Mouse (Mus musculus) midbrain, postnatal 0 days (tissue): ENCODE data around the gene Lao1. TPM values are rescaled to one million over a fixed set of nuclear protein-coding genes. Genes with fewer than 3 reads are reported as not detected.
A peak's percentile ranks its signal among the peaks of the same experiment; 100 is the strongest.

Experiments
- ATAC-seq: fragments of 200-750 bp; cut with Nextera tagmentation; 2 replicates; pipeline ENCODE4 v1.8.0; 2017; ENCODE audit warnings: moderate number of reproducible peaks, mild to moderate bottlenecking, moderate TSS enrichment, moderate library complexity; ENCODE audit not compliant: low FRiP score
- DNase-seq: peaks from one replicate; pipeline ENCODE4 v3.0.0-alpha.2; 2015; ENCODE audit warnings: low spot score
- H3K27ac ChIP-seq: fragments of 300-500 bp; sonication (generic); 2 replicates; pipeline ENCODE4 v1.5.1; 2014; ENCODE audit warnings: low read depth, mild to moderate bottlenecking, low read length, mixed read lengths
- H3K27me3 ChIP-seq: fragments of 300-500 bp; sonication (generic); 2 replicates; pipeline ENCODE4 v1.6.1; 2014; ENCODE audit warnings: low read length, control low read depth, mixed read lengths; ENCODE audit not compliant: insufficient read depth
- H3K36me3 ChIP-seq: fragments of 300-500 bp; sonication (generic); 2 replicates; pipeline ENCODE4 v1.6.1; 2014; ENCODE audit warnings: low read length, control low read depth, mixed read lengths; ENCODE audit not compliant: insufficient read depth
- H3K4me1 ChIP-seq: fragments of 300-500 bp; sonication (generic); 2 replicates; pipeline ENCODE4 v1.6.1; 2014; ENCODE audit warnings: mild to moderate bottlenecking, control low read depth, antibody characterized with exemption, low read length, mixed read lengths; ENCODE audit not compliant: insufficient read depth
- H3K4me2 ChIP-seq: fragments of 300-500 bp; sonication (generic); 2 replicates; pipeline ENCODE4 v1.6.1; 2014; ENCODE audit warnings: low read depth, mild to moderate bottlenecking, low read length, mixed read lengths; ENCODE audit not compliant: poor library complexity, severe bottlenecking
- H3K4me3 ChIP-seq: fragments of 300-500 bp; sonication (generic); 2 replicates; pipeline ENCODE4 v1.5.1; 2014; ENCODE audit warnings: low read depth, mild to moderate bottlenecking, low read length, moderate library complexity
- H3K9ac ChIP-seq: fragments of 300-500 bp; sonication (generic); replicated peaks from 2 replicates; pipeline ENCODE4 v1.6.1; 2014; ENCODE audit warnings: mild to moderate bottlenecking, low read length, moderate library complexity, mixed read lengths; ENCODE audit not compliant: poor library complexity, severe bottlenecking
- H3K9me3 ChIP-seq: fragments of 300-500 bp; sonication (generic); 2 replicates; pipeline ENCODE4 v1.6.1; 2016; ENCODE audit warnings: low read length, control low read depth
- CTCF ChIP-seq: IDR thresholded peaks from 2 replicates; pipeline ENCODE4 v1.5.1; 2016; ENCODE audit warnings: antibody characterized with exemption, mild to moderate bottlenecking
- WGBS: fragments of 180-500 bp; shearing (Covaris S2); extraction: QIAGEN DNeasy Blood & Tissue Kit; methylation state at CpG from one replicate; pipeline ENCODE4 v1.1.7; 2014; 5-methylcytosine and 5-hydroxymethylcytosine counted together
- polyA plus RNA-seq: library from polyadenylated mRNA; unstranded; fragments of >200 nt; fragmentation: Nextera tagmentation; extraction: Ambion mirVana; gene quantifications from 2 replicates; pipeline ENCODE4 v1.2.1, GENCODE M21; 2015
- total RNA-seq: library from RNA; depleted of rRNA; stranded (reverse); fragments of >200 nt; gene quantifications from 2 replicates; pipeline ENCODE4 v1.2.3, GENCODE M21; 2014

The Lao1 gene
- total and polyA plus RNA-seq, 2 experiments from 2014 or later = 0.22 TPM; not detected in 1

- no peak overlapping the region for H3K4me2 ChIP-seq
- H3K4me1 ChIP-seq = no peaks in the 10 kb centered on the region
- H3K27me3 ChIP-seq = no peaks in the 10 kb centered on the region
- no peaks in the 10 kb centered on the region for H3K36me3 ChIP-seq
- H3K27ac ChIP-seq = no peak overlapping the region
- no peak for ATAC-seq
- DNase-seq = peak; percentile 28
- 36% methylated on average over 6 of the region's 6 CpGs for WGBS
- no peak overlapping the region for H3K9ac ChIP-seq
- no peak overlapping the region for H3K4me3 ChIP-seq
- TF ChIP-seq CTCF = no peak
- no peaks in the 10 kb centered on the region for H3K9me3 ChIP-seq
These were observed 47.1 kb downstream of the Lao1 start for GRCm38 (mm10) chr4:119008476-119008875.

DNA sequence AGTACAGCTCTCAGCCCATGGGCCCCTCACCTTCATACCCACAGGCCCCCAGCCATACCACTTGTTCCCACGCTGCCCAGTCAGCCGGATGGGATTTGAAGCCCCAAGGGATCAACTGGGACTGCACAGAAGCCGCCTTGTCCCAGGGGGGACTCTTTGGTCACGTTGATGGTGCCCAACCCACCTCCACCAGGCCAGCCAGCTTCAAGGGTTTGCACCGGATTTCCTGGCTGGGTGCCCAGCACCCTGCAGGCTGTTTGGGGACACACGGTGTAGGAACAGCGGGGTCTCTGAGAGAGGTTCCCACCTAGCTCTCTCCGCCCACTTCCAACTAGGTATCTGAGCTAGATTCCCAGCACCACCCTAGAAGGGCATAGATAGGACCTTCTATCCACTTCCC lies 48.4 kb downstream of the Lao1 start:
- H3K4me1 ChIP-seq = no peaks in the 10 kb centered on the region
- DNase-seq (no peak), ATAC-seq (no peak)
- no peak for TF ChIP-seq CTCF
- no peaks in the 10 kb centered on the region for H3K36me3 ChIP-seq
- H3K4me2 ChIP-seq = no peak overlapping the region
- H3K27me3 ChIP-seq = no peaks in the 10 kb centered on the region
- no peak overlapping the region for H3K27ac ChIP-seq
- no peak overlapping the region for H3K4me3 ChIP-seq
- no peaks in the 10 kb centered on the region for H3K9me3 ChIP-seq
- WGBS = 65% methylated on average over 8 of the region's 8 CpGs
- H3K9ac ChIP-seq = no peak overlapping the region

DNA sequence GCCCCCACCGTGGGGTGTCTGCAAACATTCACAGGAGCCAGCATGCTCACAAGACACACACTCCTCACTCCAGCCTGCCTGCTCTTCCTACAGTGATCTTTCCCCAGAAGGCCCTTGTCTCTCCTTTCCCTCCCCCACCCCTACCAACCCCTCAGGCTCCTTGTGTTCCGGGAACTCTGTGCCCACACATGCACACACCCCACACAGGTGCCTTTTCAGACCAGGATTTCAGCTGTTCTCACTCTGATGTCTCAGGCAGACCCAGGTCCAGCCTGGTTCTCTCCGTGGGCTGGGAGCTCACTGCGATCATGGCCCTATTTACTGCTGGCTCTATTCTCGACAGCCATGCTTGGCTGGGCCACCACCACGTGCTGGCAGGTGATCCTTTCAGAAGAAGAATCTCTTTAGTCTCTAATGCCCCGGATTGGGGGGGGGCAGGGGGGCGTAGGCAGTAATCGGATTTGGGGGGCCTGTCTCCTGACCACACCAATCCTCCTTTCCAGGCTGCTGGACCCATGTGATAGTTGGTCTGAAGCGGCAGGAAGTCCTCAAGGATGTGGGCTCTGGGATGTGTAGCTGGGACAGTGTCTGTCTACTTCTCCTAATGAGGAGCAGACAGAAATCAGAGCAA lies 49.8 kb downstream of the Lao1 start:
- no peak for DNase-seq
- ATAC-seq = no peak
- H3K27ac ChIP-seq = no peak overlapping the region
- WGBS = 28% methylated on average over 10 of the region's 10 CpGs
- H3K36me3 ChIP-seq = no peaks in the 10 kb centered on the region
- H3K4me2 ChIP-seq = no peak overlapping the region
- no peak for TF ChIP-seq CTCF
- H3K27me3 ChIP-seq = no peaks in the 10 kb centered on the region
- no peak overlapping the region for H3K4me3 ChIP-seq
- no peak overlapping the region for H3K9ac ChIP-seq
- H3K4me1 ChIP-seq = no peaks in the 10 kb centered on the region
- no peaks in the 10 kb centered on the region for H3K9me3 ChIP-seq

- Histone ChIP-seq H3K27ac (no peak overlapping the region), H3K27me3 (no peaks in the 10 kb centered on the region), H3K4me3 (no peak overlapping the region), H3K4me1 (no peaks in the 10 kb centered on the region), H3K9ac (no peak overlapping the region), H3K9me3 (no peaks in the 10 kb centered on the region), H3K36me3 (no peaks in the 10 kb centered on the region), H3K4me2 (no peak overlapping the region)
- ATAC-seq = no peak
- 78% methylated on average over 5 of the region's 5 CpGs for WGBS
- TF ChIP-seq CTCF = no peak
- no peak for DNase-seq
These were observed 51.7 kb downstream of the Lao1 start for GRCm38 (mm10) chr4:119013031-119013430.

DNA sequence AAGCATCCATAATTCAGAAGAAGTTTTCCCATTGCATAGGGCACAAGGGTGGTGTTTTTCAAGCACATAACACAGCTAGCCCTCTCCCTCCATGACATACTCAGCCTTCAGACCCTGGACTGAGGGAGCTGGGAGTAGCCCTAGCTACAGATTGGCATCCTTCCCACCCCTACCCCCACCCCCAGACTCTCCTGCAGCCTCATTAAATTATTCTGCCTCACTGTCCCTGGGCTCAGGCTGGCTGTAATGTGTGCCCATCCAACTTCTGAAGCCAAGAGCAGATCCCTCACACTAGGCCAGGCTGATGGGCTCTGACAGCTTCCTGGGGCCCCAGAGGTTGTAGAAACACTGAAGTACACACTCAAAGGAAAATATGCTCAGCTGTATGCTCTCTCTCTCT lies 53.6 kb downstream of the Lao1 start:
- no peaks in the 10 kb centered on the region for H3K27me3 ChIP-seq
- no peaks in the 10 kb centered on the region for H3K9me3 ChIP-seq
- H3K4me2 ChIP-seq = no peak overlapping the region
- H3K27ac ChIP-seq = no peak overlapping the region
- H3K9ac ChIP-seq = no peak overlapping the region
- DNase-seq = peak; percentile 69
- no peaks in the 10 kb centered on the region for H3K36me3 ChIP-seq
- ATAC-seq = no peak
- peaks cover 3% of the 10 kb centered on the region; the same call in 1 of the 2 replicates for H3K4me1 ChIP-seq
- no peak for TF ChIP-seq CTCF
- H3K4me3 ChIP-seq = no peak overlapping the region

DNA sequence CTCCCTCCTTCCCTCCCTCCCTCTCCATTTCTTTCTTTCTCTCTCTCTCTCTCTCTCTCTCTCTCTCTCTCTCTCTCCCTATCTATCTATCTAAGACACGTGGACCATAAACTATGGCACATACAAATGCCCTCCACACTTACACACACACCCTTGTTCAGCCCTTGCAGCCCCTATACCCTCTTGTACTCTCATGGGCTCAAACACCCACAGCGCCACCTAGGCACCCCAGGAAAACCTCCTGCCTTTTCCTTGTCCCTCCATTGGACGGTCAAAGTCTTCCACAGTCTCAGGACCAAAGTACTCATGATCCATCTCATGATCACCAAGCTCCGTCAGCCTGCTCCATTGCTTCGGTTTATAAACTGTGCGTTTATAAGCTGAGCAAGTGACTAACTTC lies 54.2 kb downstream of the Lao1 start:
- Histone ChIP-seq H3K4me2 (no peak overlapping the region), H3K27me3 (no peaks in the 10 kb centered on the region), H3K36me3 (no peaks in the 10 kb centered on the region), H3K9ac (no peak overlapping the region), H3K27ac (no peak overlapping the region), H3K4me3 (no peak overlapping the region), H3K4me1 (peaks cover 3% of the 10 kb centered on the region; the same call in 1 of the 2 replicates), H3K9me3 (no peaks in the 10 kb centered on the region)
- no peak for DNase-seq
- WGBS = 73% methylated on average over 6 of the region's 6 CpGs
- ATAC-seq = no peak
- TF ChIP-seq CTCF = peak; percentile 23
